Mouse (Mus musculus): ENCODE measurements around the gene Icosl. TPM values are rescaled to one million over a fixed set of nuclear protein-coding genes. Genes with fewer than 3 reads are reported as not detected.
"Not testable (repeated sequence)": the region's sequence is repeated elsewhere in the genome, so short reads cannot be mapped to it uniquely, and the experiment has no call there.

Icosl gene
- total RNA-seq, 2 experiments from 2014 or later = 2.3 to 4.9 TPM

GRCm38 (mm10) chr10:78104555-78105490, 35.7 kb downstream of the Icosl start:
- ATAC-seq (replicated peaks; ENCODE audit: low FRiP score, poor library complexity, severe bottlenecking) = no peak

GRCm38 (mm10) chr10:78105548-78105947, 36.4 kb downstream of the Icosl start:
- ATAC-seq (replicated peaks; ENCODE audit: low FRiP score, poor library complexity, severe bottlenecking) = no peak

- no peak for ATAC-seq (replicated peaks; ENCODE audit: low FRiP score, poor library complexity, severe bottlenecking)
These were observed 45.5 kb downstream of the Icosl start for GRCm38 (mm10) chr10:78114521-78115092.

- no peak for ATAC-seq (replicated peaks; ENCODE audit: low FRiP score, poor library complexity, severe bottlenecking)
These were observed 46.1 kb downstream of the Icosl start for GRCm38 (mm10) chr10:78115153-78115552.

DNA sequence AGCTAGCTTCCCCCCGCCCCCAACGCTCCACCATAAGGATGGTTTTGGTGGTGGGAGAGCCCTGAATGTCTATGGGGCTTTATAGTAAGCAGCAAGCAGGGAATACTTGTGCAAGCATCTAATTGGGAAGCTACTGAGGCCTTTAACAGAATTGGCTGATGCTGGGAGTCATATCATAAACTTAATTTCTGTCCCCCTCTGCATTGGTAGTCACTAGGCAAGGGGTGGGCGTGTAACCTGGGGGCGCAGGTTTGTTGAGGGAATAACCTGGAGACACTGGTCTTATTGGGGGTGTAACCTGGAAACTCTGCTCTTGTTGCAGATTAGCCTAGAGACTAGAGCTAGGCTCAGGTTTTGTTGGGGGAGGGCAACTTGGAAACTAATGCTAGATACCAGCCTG, 50.3 kb downstream of the Icosl start:
- no peak for ATAC-seq (replicated peaks; ENCODE audit: low FRiP score, poor library complexity, severe bottlenecking)

GRCm38 (mm10) chr10:78124137-78124536, 55.0 kb downstream of the Icosl start:
- not testable (repeated sequence) for ATAC-seq (replicated peaks; ENCODE audit: low FRiP score, poor library complexity, severe bottlenecking)

DNA sequence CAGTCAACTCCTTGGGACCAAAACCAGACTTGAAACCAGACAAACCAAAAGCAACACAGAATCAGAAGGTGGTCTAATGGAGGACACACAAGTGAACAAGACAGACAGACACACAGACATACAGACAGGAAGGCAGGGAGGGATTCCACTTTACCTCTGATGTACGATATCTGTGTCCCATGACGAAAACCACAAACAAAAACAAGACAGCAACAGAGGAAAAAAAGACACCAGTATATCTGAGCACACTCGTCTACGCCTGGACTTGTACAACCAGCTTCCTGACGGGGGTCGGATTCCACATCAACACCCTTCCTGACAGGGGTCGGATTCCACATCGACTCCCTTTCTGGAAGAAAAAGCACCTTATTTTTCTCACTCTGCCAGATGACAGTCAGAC, 56.0 kb downstream of the Icosl start:
- not testable (repeated sequence) for ATAC-seq (replicated peaks; ENCODE audit: low FRiP score, poor library complexity, severe bottlenecking)

GRCm38 (mm10) chr10:78126311-78126710, 57.2 kb downstream of the Icosl start:
- no peak for ATAC-seq (replicated peaks; ENCODE audit: low FRiP score, poor library complexity, severe bottlenecking)

GRCm38 (mm10) chr10:78127046-78127870, 58.2 kb downstream of the Icosl start:
- ATAC-seq (replicated peaks; ENCODE audit: low FRiP score, poor library complexity, severe bottlenecking) = no peak

DNA sequence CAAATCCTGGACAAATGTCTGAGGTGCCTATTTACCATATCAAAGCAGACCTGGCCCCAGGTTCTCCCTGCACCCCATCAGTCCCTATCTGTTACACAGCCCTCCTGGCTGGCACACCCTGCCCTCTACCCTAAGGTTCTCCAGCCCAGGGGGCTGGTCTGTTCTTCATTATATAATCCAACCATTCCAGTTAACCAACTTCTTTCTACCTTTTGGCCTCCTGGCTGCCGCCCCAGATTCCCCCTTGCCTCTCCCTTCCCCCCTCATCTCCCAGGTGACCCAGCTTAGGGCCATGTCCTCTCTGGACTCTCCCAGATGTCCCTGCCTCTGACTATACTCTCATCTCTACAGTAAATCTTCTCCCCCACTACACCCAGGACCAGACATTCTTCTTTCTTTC, 58.8 kb downstream of the Icosl start:
- no peak for ATAC-seq (replicated peaks; ENCODE audit: low FRiP score, poor library complexity, severe bottlenecking)

GRCm38 (mm10) chr10:78128647-78129046, 59.5 kb downstream of the Icosl start:
- ATAC-seq (replicated peaks; ENCODE audit: low FRiP score, poor library complexity, severe bottlenecking) = no peak

DNA sequence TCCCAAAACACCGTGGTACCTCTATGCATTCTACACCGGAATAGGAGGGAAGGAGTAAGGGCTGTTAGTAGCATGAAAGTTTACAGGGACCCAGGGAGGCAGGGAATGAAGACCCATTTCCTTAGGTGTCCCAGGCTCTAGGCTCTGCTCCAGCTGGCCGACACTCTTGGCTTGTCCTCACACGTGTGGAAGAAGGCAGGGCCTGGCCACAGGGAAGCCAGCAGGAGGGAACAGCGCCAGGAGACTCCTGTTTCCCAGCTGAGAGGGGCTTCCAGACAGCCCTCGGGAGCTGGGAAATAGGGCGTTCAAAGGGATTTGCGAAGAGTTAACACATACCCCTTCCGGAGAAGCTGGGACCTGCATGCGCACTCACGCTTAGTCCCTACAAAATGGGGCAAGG, 60.3 kb downstream of the Icosl start:
- no peak for ATAC-seq (replicated peaks; ENCODE audit: low FRiP score, poor library complexity, severe bottlenecking)

DNA sequence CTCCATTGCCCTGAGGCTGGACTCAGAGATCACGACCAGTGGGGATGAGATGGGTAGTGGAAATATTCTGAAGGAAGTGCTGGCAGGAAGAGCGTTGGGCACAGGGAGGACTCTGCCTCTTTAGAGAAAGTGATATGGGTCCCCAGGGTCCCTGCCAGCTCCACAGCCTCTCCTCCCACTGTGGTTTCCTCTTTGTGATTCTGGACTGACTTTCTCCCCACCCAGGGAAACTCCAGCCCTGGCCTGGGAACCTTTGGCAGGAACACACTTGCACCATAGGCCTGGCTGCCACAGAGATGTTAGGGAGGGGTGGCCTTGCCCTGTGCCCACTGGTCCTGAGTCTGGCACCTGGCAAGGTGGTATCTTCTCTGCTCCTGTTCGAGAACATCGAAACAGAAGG, 60.9 kb downstream of the Icosl start:
- no peak for ATAC-seq (replicated peaks; ENCODE audit: low FRiP score, poor library complexity, severe bottlenecking)

Other genes with a start within 250 kb of the Icosl start
- not detected in 2 replicates for gene Krtap10-4, start 242.2 kb upstream of the Icosl start, total RNA-seq (2015; ENCODE audit: low replicate concordance)
- gene Krtap10-4, start 242.2 kb upstream of the Icosl start, total RNA-seq (2017; ENCODE audit: low replicate concordance) = not detected in 2 replicates
- not detected in 2 replicates for gene Krtap10-10, start 233.4 kb upstream of the Icosl start, total RNA-seq (2015; ENCODE audit: low replicate concordance)
- gene Krtap10-10, start 233.4 kb upstream of the Icosl start, total RNA-seq (2017; ENCODE audit: low replicate concordance) = not detected in 2 replicates
- gene Gm36176, start 222.5 kb upstream of the Icosl start, total RNA-seq (2015; ENCODE audit: low replicate concordance) = not detected in 2 replicates
- not detected in 2 replicates for gene Gm36176, start 222.5 kb upstream of the Icosl start, total RNA-seq (2017; ENCODE audit: low replicate concordance)
- gene Gm10318, start 216.4 kb upstream of the Icosl start, total RNA-seq (2015; ENCODE audit: low replicate concordance) = not detected in 2 replicates
- gene Gm10318, start 216.4 kb upstream of the Icosl start, total RNA-seq (2017; ENCODE audit: low replicate concordance) = not detected in 2 replicates
- not detected in 2 replicates for gene Gm3285, start 207.3 kb upstream of the Icosl start, total RNA-seq (2015; ENCODE audit: low replicate concordance)
- not detected in 2 replicates for gene Gm3285, start 207.3 kb upstream of the Icosl start, total RNA-seq (2017; ENCODE audit: low replicate concordance)
- gene Lrrc3, start 166.8 kb upstream of the Icosl start, total RNA-seq (2015; ENCODE audit: low replicate concordance) = not detected in 2 replicates
- gene Lrrc3, start 166.8 kb upstream of the Icosl start, total RNA-seq (2017; ENCODE audit: low replicate concordance) = not detected in 2 replicates
- 3.1 and 5.4 TPM in 2 replicates for gene Trpm2, start 98.7 kb upstream of the Icosl start, total RNA-seq (2015; ENCODE audit: low replicate concordance)
- gene Trpm2, start 98.7 kb upstream of the Icosl start, total RNA-seq (2017; ENCODE audit: low replicate concordance) = 3.4 and 9.8 TPM in 2 replicates
- gene 1810043G02Rik, start 90.8 kb upstream of the Icosl start, total RNA-seq (2015; ENCODE audit: low replicate concordance) = 0.77 and 3.1 TPM in 2 replicates
- gene 1810043G02Rik, start 90.8 kb upstream of the Icosl start, total RNA-seq (2017; ENCODE audit: low replicate concordance) = 0.28 and 0.68 TPM in 2 replicates
- 0.96 and 1.5 TPM in 2 replicates for gene Pfkl, start 59.2 kb upstream of the Icosl start, total RNA-seq (2015; ENCODE audit: low replicate concordance)
- 7.3 and 11.6 TPM in 2 replicates for gene Pfkl, start 59.2 kb upstream of the Icosl start, total RNA-seq (2017; ENCODE audit: low replicate concordance)
- gene Dnmt3l, start 27.4 kb upstream of the Icosl start, total RNA-seq (2015; ENCODE audit: low replicate concordance) = not detected in 2 replicates
- gene Dnmt3l, start 27.4 kb upstream of the Icosl start, total RNA-seq (2017; ENCODE audit: low replicate concordance) = 0.42 and 0.43 TPM in 2 replicates
- gene Aire, start 25.7 kb upstream of the Icosl start, total RNA-seq (2015; ENCODE audit: low replicate concordance) = not detected in 2 replicates
- gene Aire, start 25.7 kb upstream of the Icosl start, total RNA-seq (2017; ENCODE audit: low replicate concordance) = 0.60 TPM in 1 of 2 replicates, not detected in the other
- gene D10Jhu81e, start 100.5 kb downstream of the Icosl start, total RNA-seq (2015; ENCODE audit: low replicate concordance) = 13.6 and 14.6 TPM in 2 replicates
- gene D10Jhu81e, start 100.5 kb downstream of the Icosl start, total RNA-seq (2017; ENCODE audit: low replicate concordance) = 11.8 and 18.5 TPM in 2 replicates
- 0.19 TPM in 1 of 2 replicates, not detected in the other for gene Pwp2, start 115.8 kb downstream of the Icosl start, total RNA-seq (2015; ENCODE audit: low replicate concordance)
- gene Pwp2, start 115.8 kb downstream of the Icosl start, total RNA-seq (2017; ENCODE audit: low replicate concordance) = 5.5 and 5.9 TPM in 2 replicates
- 48.3 and 50.0 TPM in 2 replicates for gene Trappc10, start 175.3 kb downstream of the Icosl start, total RNA-seq (2015; ENCODE audit: low replicate concordance)
- gene Trappc10, start 175.3 kb downstream of the Icosl start, total RNA-seq (2017; ENCODE audit: low replicate concordance) = 37.9 and 41.1 TPM in 2 replicates